Mouse (Mus musculus) limb, embryonic 14.5 days (tissue): ENCODE results near the gene Zwilch. TPM values are rescaled to one million over a fixed set of nuclear protein-coding genes. Genes with fewer than 3 reads are reported as not detected.
A peak's percentile ranks its signal among the peaks of the same experiment; 100 is the strongest.

Experiments
- ATAC-seq: fragments of 200-750 bp; cut with Nextera tagmentation; 2 replicates; pipeline ENCODE4 v1.8.0; 2017; ENCODE audit warnings: low read depth, moderate number of reproducible peaks, moderate TSS enrichment; ENCODE audit not compliant: low FRiP score
- DNase-seq: peaks from one replicate; pipeline ENCODE4 v3.0.0-alpha.2; 2015; ENCODE audit warnings: low spot score
- H3K27ac ChIP-seq: fragments of 300-500 bp; sonication (generic); replicated peaks from 2 replicates; pipeline ENCODE4 v1.5.1; 2014; ENCODE audit warnings: low read depth, mild to moderate bottlenecking, low read length, moderate library complexity, mixed read lengths
- H3K27me3 ChIP-seq: fragments of 300-500 bp; sonication (generic); 2 replicates; pipeline ENCODE4 v1.6.1; 2014; ENCODE audit warnings: low read length, mixed read lengths; ENCODE audit not compliant: control insufficient read depth, insufficient read depth
- H3K36me3 ChIP-seq: fragments of 300-500 bp; sonication (generic); 2 replicates; pipeline ENCODE4 v1.6.1; 2014; ENCODE audit warnings: mild to moderate bottlenecking, low read length, moderate library complexity, mixed read lengths; ENCODE audit not compliant: control insufficient read depth, insufficient read depth
- H3K4me1 ChIP-seq: fragments of 300-500 bp; sonication (generic); 2 replicates; pipeline ENCODE4 v1.6.1; 2014; ENCODE audit warnings: antibody characterized with exemption, low read length, mixed read lengths; ENCODE audit not compliant: control insufficient read depth, insufficient read depth
- H3K4me2 ChIP-seq: fragments of 300-500 bp; sonication (generic); replicated peaks from 2 replicates; pipeline ENCODE4 v1.6.1; 2014; ENCODE audit warnings: low read depth, mild to moderate bottlenecking, low read length, moderate library complexity; ENCODE audit not compliant: severe bottlenecking
- H3K4me3 ChIP-seq: fragments of 300-500 bp; sonication (generic); replicated peaks from 2 replicates; pipeline ENCODE4 v1.5.1; 2014; ENCODE audit warnings: low read length
- H3K9ac ChIP-seq: fragments of 300-500 bp; sonication (generic); 2 replicates; pipeline ENCODE4 v1.6.1; 2014; ENCODE audit warnings: mild to moderate bottlenecking, low read depth, low read length, moderate library complexity; ENCODE audit not compliant: severe bottlenecking
- H3K9me3 ChIP-seq: fragments of 300-500 bp; sonication (generic); 2 replicates; pipeline ENCODE4 v1.6.1; 2016; ENCODE audit warnings: low read length; ENCODE audit not compliant: control insufficient read depth
- POLR2A ChIP-seq: fragments of 200-500 bp; IDR thresholded peaks from 2 replicates; pipeline ENCODE4 v1.8.0; 2012; ENCODE audit warnings: inconsistent platforms, mild to moderate bottlenecking, moderate library complexity, borderline replicate concordance; ENCODE audit not compliant: insufficient read depth, insufficient read length; ENCODE audit errors: extremely low read depth
- WGBS: fragments of 180-500 bp; shearing (Covaris S2); extraction: QIAGEN DNeasy Blood & Tissue Kit; methylation state at CpG from one replicate; pipeline ENCODE4 v1.1.7; 2014; 5-methylcytosine and 5-hydroxymethylcytosine counted together
- polyA plus RNA-seq, 2 experiments: library from polyadenylated mRNA; depleted of rRNA in 1 of 2; stranded (reverse) in 1 of 2; unstranded in 1 of 2; fragments of >200 nt; fragmentation: Nextera tagmentation in 1 of 2; extraction: Ambion mirVana in 1 of 2; gene quantifications; 2 replicates each; pipeline versions ENCODE4 v1.2.1 to v1.2.3; 2012 to 2014

Zwilch gene
- polyA plus RNA-seq, 2 experiments: 16.4 to 53.4 TPM

GRCm38 (mm10) chr9:64178974-64179646, 6.2 kb upstream of the Zwilch start, which contains the start of gene Snapc5:
Gene Snapc5, plus strand, starts transcription at chr9:64179274.
- DNase-seq (peak; percentile 97), ATAC-seq (peak; percentile 91)
- WGBS: under 1% methylated on average over 35 of the region's 35 CpGs
- Histone ChIP-seq H3K9ac (peak within 1 kb of the TSS; percentile 72), H3K27me3 (no peaks in the 10 kb centered on the region), H3K27ac (peak within 1 kb of the TSS; percentile 70), H3K4me2 (peak within 1 kb of the TSS; percentile 48), H3K4me3 (peak within 1 kb of the TSS; percentile 62), H3K9me3 (no peaks in the 10 kb centered on the region), H3K36me3 (peaks cover 72% of the 10 kb centered on the region), H3K4me1 (peaks cover 19% of the 10 kb centered on the region)
- no peak for TF ChIP-seq POLR2A

- H3K4me1 ChIP-seq: peaks cover 19% of the 10 kb centered on the region
- 33% methylated on average over 3 of the region's 3 CpGs for WGBS
- peak overlapping the region; percentile 70; the same call in 1 of the 2 replicates for H3K27ac ChIP-seq
- peak overlapping the region; percentile 48 for H3K4me2 ChIP-seq
- peak overlapping the region; percentile 62 for H3K4me3 ChIP-seq
- no peaks in the 10 kb centered on the region for H3K27me3 ChIP-seq
- 0 out of 2 replicates have a peak overlapping the region, but pooled peaks have one; percentile 72 for H3K9ac ChIP-seq
- 0 out of 2 replicates have a peak, but pooled peaks have one; percentile 54 for ATAC-seq
- DNase-seq: peak; percentile 61
- peaks cover 72% of the 10 kb centered on the region for H3K36me3 ChIP-seq
- no peak for TF ChIP-seq POLR2A
- no peaks in the 10 kb centered on the region for H3K9me3 ChIP-seq
Measured at GRCm38 (mm10) chr9:64178610-64178973, 5.7 kb upstream of the Zwilch start.

GRCm38 (mm10) chr9:64175378-64175777, 2.5 kb upstream of the Zwilch start:
- no peak overlapping the region for H3K4me3 ChIP-seq
- TF ChIP-seq POLR2A: no peak
- H3K27me3 ChIP-seq: no peaks in the 10 kb centered on the region
- H3K9ac ChIP-seq: no peak overlapping the region
- 88% methylated on average over 11 of the region's 11 CpGs for WGBS
- peaks cover 19% of the 10 kb centered on the region for H3K4me1 ChIP-seq
- no peaks in the 10 kb centered on the region for H3K9me3 ChIP-seq
- no peak for DNase-seq
- no peak for ATAC-seq
- H3K4me2 ChIP-seq: no peak overlapping the region
- peaks cover 49% of the 10 kb centered on the region for H3K36me3 ChIP-seq
- H3K27ac ChIP-seq: no peak overlapping the region

- no peak for TF ChIP-seq POLR2A
- Histone ChIP-seq H3K9ac (0 out of 2 replicates have a peak overlapping the region, but pooled peaks have one; percentile 3), H3K4me2 (peak overlapping the region; percentile 75), H3K4me1 (peaks cover 15% of the 10 kb centered on the region), H3K27me3 (no peaks in the 10 kb centered on the region), H3K36me3 (peaks cover 46% of the 10 kb centered on the region), H3K27ac (no peak overlapping the region), H3K9me3 (no peaks in the 10 kb centered on the region), H3K4me3 (peak overlapping the region; percentile 94)
- ATAC-seq (no peak), DNase-seq (no peak)
- 59% methylated on average over 8 of the region's 8 CpGs for WGBS
Measured at GRCm38 (mm10) chr9:64174766-64175165, 1.9 kb upstream of the Zwilch start.

- no peak for TF ChIP-seq POLR2A
- Histone ChIP-seq H3K4me2 (peak overlapping the region; percentile 75), H3K27me3 (no peaks in the 10 kb centered on the region), H3K36me3 (peaks cover 46% of the 10 kb centered on the region), H3K4me1 (peaks cover 13% of the 10 kb centered on the region), H3K9ac (peak overlapping the region; percentile 92), H3K27ac (peak overlapping the region; percentile 94), H3K9me3 (no peaks in the 10 kb centered on the region), H3K4me3 (peak overlapping the region; percentile 94)
- no peak for ATAC-seq
- DNase-seq: no peak
Measured at GRCm38 (mm10) chr9:64174341-64174740, 1.4 kb upstream of the Zwilch start.
